Mouse (Mus musculus) spleen, adult 2 months (tissue): ENCODE measurements around the gene Sp1.

Experiments used
- CTCF ChIP-seq: fragments of 200-500 bp; IDR thresholded peaks from 2 replicates; pipeline ENCODE4 v1.5.1; 2011; ENCODE audit warnings: mild to moderate bottlenecking, inconsistent platforms; ENCODE audit not compliant: insufficient read depth, insufficient read length, insufficient replicate concordance; ENCODE audit errors: extremely low read depth
- POLR2A ChIP-seq: fragments of 200-500 bp; IDR thresholded peaks from 2 replicates; pipeline ENCODE4 v1.6.1; 2011; ENCODE audit warnings: low read depth, low read length, inconsistent platforms

DNA sequence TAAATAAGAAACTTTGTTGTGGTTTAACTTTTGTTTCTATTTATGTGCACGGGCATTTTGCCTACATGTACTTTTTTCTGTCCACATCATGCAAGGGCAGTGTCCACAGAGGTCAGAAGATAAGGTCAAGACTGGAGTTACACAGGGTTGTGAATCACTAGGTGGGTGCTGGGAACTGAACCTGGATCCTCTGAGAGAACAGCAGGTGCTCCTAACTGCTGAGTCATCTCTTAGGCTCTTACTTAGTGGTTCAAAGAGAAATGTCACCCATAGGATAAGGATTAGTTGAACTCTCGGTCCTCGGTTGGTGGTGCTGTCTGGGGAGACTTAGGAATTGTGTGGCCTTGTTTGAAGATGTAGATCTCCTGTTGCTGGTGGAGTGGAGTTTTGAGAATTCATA, 17.0 kb upstream of the Sp1 start:
- TF ChIP-seq CTCF: no peak
- TF ChIP-seq POLR2A: no peak
